Mouse (Mus musculus): Measurements from ENCODE around the gene Fto.

DNA sequence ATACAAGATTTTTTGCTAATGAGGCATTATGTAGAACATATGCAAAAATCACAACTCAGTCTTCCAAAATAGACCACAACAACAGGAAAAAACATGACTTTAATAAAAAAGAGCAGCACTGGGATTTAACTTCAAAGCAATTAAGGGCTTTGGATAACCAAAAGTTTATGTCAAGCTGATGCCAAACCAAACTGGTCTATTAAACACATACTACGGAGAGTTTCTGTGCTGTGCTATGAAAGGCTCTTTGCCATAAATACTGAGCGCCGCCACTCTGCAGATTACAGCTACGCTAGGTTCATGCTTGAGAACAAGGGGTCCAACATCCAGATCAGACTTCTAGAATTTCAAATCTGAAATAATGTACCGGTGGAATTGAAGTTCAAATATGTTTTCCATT, 17.5 kb upstream of the Fto start:
- TF ChIP-seq CTCF (IDR thresholded peaks at IDR 0.05; ENCODE audit: borderline replicate concordance, extremely low read depth, insufficient read depth, insufficient read length) (no peak), POLR2A (IDR thresholded peaks at IDR 0.05; ENCODE audit: borderline replicate concordance, extremely low read depth, insufficient read depth, insufficient read length, poor library complexity, severe bottlenecking) (no peak)

All from brain, embryonic 14.5 days (tissue).